Comparison of ENCODE assay signal across 18 mouse cellular contexts in genomic region chr4:134693202-134693940, GRCm38 (mm10).
"Had no signal": no experiment of that assay in that cellular context is flagged by ENCODE, and none has a peak within 500 bp of the region (broad histone marks: within the 10 kb centered on the region; RNA-seq: fewer than 3 reads in every experiment).

No protein-coding gene starts in this region.

- H3K4me1 ChIP-seq: midbrain, embryonic 10.5 days; midbrain, embryonic 13.5 days had no signal

- H3K9ac ChIP-seq: lung, embryonic 14.5 days; midbrain, embryonic 13.5 days; neural tube, embryonic 13.5 days; neural tube, embryonic 15.5 days had no signal

- DNase-seq: lung, adult 18-20 months; lung, embryonic 14.5 days; lung, postnatal 10 days; lung, postnatal 4 days; retina, postnatal 1 day; right cerebral cortex, adult 18-20 months; right cerebral cortex, postnatal 25 days; right cerebral cortex, postnatal 4 days; spleen, adult 18-20 months; thymus, adult 18-20 months; thymus, postnatal 14 days; thymus, postnatal 36 days had no signal

- ATAC-seq: midbrain, embryonic 13.5 days; midbrain, embryonic 16.5 days had no signal

- H3K36me3 ChIP-seq: neural tube, embryonic 15.5 days had no signal

- H3K9me3 ChIP-seq: neural tube, embryonic 13.5 days; neural tube, embryonic 15.5 days had no signal

- H3K4me2 ChIP-seq: lung, embryonic 14.5 days; midbrain, embryonic 13.5 days; neural tube, embryonic 13.5 days; neural tube, embryonic 15.5 days had no signal

- H3K4me3 ChIP-seq: midbrain, embryonic 10.5 days; midbrain, embryonic 13.5 days; myocyte; neural tube, embryonic 13.5 days; neural tube, embryonic 15.5 days had no signal

- H3K27me3 ChIP-seq: midbrain, embryonic 13.5 days; neural tube, embryonic 13.5 days; neural tube, embryonic 15.5 days had no signal

- H3K27ac ChIP-seq: midbrain, embryonic 10.5 days; midbrain, embryonic 13.5 days; neural tube, embryonic 13.5 days; neural tube, embryonic 15.5 days had no signal
